Mouse (Mus musculus): ENCODE results near the gene Prr18.

Gene Prr18

DNA sequence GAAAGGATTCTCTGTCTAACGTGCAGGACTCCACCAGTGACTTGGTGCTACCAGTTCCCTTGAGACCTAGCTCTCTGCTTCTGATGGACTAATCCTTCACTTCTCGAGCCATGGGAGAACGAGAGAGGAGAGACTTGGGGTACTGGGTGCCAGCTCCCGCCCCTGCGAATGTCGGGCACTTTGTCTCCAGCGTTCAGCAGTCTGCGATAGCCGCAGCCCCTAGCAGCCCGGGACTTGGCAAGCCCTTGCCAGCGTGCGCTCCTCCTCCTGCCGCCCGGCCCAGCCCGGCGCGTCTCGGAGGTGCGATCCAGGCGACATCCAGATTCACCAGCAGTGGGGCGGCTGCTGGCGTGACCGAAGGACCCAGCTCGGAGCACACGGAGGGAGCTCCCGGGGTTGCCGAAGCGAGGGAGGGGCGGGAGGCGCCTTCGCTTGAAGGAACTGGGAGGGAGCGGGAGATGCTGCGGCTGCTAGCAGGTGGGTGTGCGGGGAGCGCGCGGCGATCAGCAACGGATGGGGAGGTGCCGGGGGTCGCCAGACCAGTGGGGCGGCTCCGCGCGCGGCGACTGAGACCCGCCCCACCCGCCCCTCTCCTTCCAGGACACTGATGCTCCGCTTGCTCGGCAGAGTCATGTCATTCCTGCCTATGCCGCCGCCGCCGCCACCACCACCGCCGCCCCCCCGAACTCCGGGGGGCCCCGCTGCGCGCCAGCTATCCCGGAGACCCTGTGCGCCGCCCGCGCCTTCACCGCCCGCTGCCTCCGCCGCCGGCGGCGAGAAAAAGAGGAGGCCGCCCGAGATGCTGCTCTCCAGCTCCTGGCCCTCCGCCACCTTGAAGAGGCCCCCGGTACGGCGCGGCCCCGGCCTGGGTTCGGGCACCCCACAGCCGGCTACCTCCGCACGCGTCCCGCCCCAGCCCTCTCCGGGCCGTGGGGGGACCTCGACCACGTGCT, 3.4 kb downstream of the Prr18 start:
- DNase-seq (ENCODE audit: low read depth, low spot score) = no peak

DNA sequence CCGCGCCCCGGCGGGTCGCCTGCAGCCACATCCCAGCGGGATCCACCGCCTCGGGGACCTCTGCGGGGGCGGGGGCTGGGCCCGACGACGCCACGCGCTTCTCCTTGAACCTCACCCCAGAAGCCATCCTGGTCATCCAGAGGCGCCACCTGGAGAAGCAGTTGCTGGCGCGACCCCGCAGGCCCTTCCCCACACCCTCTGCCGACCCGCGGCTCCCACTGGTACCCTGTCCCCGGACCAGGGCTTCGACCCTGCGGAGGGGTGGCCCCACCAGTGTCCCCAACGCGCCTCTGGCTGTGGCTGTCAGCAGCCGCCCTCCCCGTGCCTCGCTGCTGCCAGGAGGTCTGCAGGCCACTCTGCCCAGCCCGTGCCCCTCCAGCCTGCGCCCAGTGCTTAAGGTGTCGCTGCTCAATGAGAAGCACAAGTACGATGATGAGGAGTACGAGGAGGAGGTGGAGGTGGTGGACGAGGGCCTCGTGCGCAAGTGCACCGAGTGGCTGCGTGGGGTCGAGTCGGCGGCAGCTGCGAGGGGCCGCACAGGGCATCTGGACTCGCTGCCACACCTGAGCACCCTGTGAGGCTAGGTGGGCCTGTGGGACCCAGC, 4.2 kb downstream of the Prr18 start:
- DNase-seq (ENCODE audit: low read depth, low spot score) = no peak

DNA sequence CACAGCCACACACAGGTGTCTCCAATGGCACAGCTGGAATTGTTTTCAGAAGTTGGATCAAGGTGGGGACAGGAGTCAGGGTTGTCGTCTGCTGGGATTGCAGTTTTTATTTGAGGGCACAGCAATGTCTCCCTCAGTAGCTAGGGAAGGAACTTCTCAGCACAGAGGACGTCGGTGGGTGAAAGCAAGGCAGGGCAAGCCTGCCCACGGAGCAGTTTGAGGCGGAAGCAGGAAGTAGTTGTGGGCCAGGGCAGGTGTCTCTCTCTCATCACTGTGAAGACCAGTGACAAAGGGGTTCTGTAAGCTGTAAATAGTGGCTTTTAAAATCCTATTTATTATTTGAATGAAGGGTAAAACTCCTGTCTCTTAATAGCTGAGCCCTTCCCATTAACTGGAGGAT, 5.4 kb downstream of the Prr18 start:
- DNase-seq (ENCODE audit: low read depth, low spot score) = no peak

DNA sequence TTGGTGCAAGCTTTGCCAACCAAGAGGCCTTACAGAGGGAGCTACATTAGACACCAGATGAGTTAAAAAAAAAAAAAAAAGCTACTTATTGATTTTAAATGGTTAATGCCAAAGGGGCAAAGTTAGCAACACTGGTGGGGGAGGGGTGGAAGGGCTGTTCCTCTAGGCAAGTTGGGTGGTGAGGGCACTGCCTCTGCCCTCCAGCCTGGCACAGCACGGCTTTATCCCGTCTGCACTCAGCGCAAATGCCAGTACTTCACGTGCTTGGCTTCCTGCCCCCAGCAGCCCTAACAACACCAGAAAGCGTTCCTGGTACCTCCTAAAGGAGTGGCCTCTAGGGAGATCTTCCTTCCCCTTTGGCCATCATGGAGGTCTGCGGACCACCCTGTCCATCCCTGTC, 6.2 kb downstream of the Prr18 start:
- DNase-seq (ENCODE audit: low read depth, low spot score) = no peak

DNA sequence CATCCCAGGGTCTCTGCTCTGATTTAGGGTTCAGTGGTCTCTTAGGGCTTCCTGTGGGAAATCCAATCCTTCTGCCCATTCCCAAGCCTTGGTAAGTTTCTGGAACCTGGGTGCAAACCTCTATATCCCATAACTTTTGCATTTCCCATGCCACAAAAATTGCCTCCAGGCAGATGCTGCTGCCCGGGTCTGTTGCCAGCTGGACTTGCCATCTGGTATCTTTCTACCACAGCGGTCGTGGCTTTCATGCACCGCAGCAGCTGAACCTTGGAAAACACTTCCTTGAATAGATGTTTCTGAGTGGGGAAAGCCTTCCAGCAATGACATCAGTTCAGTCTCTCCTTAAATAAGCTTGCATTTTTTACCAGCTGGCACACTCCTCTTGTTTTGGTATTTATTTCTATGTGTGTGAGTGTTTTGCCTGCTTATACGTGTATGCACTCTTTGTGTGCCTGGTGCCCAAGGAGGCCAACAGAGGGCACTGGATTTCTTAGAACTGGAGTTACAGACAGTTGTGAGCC, 10.6 kb downstream of the Prr18 start:
- DNase-seq (ENCODE audit: low read depth, low spot score) = no peak

DNA sequence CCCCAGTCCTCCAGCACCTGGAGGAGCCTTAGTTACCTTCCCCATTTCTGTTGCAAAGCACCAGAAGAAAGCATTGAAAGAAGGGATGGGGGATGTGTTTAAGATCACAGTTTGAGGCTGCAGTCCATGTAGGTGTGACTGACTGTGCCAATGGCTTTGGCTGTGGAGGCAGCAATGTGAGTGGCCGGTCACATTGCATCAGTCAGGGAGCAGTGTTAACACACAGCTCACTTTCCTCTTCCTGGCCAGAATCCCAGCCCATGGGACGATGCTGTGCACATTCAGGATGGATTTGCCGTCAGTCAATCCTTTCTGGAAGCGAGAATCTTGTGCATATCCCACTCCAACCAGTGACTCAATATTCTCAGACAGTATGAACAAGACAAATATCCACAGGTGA, 11.7 kb downstream of the Prr18 start:
- DNase-seq (ENCODE audit: low read depth, low spot score) = no peak

DNA sequence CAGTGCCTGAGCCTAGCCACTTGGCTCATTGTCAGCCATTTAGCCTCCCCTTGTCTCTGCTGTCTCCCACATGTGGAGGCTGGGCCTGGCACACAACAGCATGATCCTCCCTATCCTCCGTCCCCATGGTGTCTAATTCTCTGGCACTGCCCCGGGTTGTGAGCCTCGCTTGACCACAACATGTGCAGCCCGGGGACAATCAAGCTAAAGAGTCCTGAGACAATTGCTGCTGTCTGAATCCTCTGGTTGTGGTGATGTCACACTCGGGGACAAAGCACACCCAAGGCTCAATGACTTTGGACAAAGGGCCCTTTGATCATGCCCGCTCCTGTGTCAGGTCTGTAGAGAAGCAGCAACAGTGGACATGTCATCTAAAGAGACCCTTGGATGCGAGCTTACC, 13.8 kb downstream of the Prr18 start:
- no peak for DNase-seq (ENCODE audit: low read depth, low spot score)

DNA sequence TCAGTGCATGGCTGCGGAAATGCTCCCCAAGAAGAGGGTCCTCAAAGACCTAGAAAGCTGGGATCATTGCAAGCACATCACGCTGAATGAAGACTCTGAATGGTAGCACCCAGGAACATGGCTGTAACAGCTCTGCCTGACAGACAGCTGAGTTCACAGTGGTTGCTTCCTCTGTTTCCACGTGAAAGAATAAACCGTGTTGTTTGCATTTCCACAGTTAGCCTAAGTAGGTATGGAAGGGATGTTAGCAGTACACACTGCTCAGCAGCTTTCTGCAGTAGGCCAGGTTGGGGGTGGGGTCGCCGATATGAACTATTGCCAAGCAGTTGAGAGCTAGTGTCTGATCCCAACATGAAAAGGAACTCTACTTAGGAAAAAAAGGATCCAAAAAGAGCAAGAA, 18.4 kb downstream of the Prr18 start, which contains the start of gene T2:
TSS of gene T2 (plus strand) at position 301 of the 400 bp plus-strand sequence.
- no peak for DNase-seq (ENCODE audit: low read depth, low spot score)

DNA sequence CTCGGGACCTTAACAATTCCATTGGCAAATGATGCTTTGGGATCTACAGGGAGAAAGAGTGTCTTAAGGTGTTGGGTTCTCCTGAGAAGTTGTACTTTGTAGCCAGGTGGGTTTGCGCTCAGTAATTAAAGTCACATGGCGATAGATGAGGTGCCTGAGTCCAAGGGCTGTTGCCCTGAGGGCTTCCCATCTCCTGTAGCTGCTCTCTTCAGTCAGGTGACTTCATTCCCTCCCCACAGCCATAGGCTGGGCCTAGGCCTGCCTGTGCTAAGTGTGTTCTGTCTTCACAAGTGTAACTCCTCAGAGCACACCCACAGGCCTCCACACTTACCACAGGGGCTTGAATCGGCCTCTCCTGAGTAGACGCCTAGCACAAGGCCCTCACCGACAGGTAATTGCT, 20.2 kb downstream of the Prr18 start:
- DNase-seq (ENCODE audit: low read depth, low spot score) = no peak

DNA sequence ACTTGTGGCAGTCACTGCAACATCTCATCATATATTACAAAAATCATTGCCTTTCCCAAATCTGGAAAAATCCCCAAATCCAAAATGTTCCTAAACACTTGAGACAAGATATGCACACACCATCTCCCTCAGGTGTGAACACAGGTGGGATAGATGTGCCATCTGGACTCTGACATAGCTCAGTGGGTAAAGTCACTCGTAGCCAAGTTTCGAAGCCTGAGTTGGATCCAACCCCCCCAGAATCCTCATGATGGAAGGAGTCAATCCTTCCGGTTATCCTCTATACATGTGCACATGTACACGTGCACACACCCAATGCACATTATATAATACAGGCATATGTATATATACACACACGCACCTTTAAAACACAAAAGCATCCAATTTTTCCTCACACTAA, 23.6 kb downstream of the Prr18 start:
- no peak for DNase-seq (ENCODE audit: low read depth, low spot score)

DNA sequence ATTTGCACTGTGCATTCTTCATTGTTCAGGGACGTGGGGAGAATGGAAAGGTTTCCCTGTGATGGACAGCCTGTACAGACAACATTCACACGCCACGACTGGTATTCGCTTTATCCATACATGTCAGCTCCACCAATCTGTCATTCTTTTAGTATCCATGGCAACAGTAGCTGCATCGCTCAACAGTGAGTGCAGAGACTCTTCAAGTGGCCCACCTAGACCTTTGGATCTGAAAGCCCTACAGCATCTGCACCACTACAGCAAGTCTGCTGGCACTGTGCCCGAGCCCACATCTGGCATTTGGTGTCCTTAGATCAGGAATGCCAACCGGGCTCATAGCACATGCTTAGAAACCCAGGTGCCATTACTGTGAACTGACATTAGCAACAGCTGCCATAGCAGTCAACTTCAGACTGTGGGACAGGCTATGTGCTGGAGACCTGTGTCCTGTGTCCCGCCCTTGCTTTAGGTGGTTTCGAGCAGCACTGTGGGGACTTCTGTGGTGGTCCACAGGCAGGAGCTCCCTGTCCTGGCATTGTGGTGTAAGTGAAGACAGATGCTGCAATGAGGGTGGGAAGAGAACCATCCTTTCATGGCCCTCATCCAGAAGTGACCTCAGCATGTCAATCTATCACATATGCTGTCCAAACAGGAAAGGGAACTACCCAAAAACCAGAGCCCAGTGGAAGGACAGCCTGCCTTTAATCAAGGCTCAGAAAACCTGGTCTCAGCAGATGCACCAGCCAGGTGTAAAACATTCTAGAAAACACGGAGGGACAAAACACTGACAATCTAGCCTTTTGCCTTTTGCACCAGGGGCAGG, 24.2 kb downstream of the Prr18 start:
- DNase-seq (ENCODE audit: low read depth, low spot score) = no peak

DNA sequence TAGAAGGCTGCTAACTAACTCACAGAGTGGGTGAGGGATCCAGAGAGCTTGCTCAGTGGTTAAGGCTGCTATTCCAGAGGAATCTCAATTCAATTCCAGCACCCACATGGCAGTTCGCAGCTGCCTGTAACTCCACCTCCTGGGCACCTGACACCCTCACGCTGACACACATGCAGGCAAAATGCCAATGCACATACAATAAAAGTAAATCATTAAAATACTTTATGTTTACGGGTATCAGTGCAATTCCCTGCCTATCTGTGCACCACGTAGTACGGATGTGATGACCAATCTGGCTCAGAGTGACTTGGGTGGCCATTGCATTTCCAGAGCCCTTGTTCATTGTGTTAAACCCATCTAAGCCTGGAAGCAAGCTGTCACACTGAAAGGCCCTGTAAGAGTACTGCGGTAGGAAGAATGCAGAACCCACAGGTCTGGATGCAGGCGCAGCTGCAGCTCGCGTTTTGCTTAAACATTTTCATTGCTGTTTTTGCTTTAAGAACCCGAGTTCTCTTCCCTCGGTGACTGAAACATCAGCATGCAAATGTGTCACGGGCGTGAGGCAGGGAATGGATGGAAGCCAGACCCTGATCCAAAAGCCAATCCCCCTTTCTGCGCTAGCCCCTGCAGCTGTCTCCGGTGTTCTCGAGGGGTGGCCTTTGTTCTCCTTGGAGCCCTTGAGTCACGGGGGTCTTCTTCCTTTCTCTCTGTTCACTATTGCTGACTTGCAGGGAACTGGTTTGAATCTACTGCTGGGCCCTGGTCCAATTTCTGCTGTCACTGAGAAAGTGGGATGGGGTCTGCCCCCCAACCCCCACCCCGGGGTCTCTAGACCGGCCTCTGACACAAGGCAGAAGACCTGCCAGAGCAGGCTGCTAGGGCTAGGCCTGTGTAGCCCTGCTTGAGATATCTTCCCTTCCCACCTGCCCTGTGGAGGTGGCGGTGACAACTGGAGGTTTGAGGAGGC, 30.5 kb downstream of the Prr18 start:
- DNase-seq (ENCODE audit: low read depth, low spot score) = no peak

DNA sequence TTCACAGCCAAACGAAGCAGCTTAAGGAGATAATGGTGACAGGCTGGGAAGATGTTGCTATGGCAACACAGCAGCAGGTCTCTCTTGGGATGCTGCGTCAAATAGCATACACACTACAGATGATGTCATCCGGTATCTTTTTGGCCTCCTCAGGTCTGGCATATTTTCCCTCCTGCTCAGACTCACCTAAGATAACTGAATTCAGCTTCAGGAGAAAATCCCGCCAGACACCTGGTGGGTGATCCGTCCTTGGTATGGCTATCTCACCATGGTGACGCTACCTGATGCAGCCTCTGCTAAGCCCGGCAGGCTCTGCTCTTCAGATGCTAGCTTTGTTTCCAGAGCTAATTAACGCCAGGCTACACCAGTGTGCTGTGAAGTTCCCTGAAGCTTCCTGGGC, 31.3 kb downstream of the Prr18 start:
- DNase-seq (ENCODE audit: low read depth, low spot score) = no peak

DNA sequence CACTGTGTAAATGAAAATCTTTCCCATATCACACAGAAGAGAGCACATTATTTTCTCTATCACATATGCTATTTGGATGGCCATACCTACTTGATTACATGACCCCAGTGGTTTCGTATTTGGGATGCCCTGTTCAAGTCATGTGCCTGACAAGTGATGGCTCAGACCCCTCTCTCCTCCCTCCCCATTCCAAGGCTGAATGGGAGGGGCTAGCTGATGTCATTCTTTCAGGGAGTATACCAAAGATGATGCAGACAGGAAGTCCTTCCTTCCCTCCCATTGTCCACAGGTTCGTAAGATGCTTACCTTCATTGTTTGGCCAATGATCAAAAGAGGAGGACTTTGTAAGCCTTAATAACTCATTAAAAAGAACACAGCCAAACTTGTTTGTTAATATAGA, 31.9 kb downstream of the Prr18 start:
- no peak for DNase-seq (ENCODE audit: low read depth, low spot score)

DNA sequence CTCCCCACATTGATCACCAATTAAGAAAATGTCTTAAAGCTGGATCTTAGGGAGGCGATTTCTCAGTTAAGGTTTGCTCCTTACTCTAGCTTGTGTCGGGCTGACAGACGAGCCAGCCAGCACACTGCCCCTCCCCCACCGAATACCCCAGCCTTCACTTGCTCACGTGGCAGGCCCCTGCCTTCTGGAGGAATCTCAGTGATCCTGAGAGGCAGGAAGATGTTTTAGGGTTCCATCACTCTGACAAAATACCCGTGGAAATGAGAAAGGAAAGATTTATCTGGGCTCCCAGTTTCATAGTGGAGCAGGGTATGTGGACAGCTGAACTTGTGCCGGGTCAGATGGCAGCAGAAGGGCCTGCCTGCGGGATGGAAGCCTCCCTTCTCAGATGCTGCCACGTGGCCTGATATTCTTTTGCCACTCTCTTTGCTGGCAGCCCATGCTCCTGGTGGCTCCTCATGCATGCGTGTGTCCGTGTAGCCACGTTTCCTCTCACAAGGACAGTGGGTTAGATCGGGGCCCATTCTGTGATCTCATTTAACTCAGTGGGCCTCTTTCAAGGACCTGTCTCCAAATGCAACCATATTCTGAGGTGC, 33.5 kb downstream of the Prr18 start:
- no peak for DNase-seq (ENCODE audit: low read depth, low spot score)

DNA sequence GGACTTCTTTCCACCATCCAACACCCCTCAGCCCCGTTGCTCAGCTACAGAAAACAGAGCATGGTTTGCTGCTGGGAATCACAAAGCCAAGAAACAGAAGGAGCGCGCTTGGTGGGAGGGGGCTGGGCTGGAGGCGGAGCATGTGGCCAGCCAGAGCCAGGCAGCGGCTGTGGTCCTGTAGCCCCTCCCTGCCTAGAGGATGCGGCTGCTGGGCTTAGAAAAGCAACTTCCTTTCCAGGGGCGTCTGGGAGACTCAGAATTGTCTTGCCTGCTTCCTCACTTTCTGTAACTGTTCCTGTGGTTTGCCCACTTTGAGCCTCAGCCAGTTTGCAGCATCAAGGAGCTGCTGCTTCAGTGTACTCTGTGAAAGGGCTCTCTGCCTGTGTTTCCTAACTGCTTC, 34.6 kb downstream of the Prr18 start:
- peak; percentile 74 for DNase-seq (ENCODE audit: low read depth, low spot score)

DNA sequence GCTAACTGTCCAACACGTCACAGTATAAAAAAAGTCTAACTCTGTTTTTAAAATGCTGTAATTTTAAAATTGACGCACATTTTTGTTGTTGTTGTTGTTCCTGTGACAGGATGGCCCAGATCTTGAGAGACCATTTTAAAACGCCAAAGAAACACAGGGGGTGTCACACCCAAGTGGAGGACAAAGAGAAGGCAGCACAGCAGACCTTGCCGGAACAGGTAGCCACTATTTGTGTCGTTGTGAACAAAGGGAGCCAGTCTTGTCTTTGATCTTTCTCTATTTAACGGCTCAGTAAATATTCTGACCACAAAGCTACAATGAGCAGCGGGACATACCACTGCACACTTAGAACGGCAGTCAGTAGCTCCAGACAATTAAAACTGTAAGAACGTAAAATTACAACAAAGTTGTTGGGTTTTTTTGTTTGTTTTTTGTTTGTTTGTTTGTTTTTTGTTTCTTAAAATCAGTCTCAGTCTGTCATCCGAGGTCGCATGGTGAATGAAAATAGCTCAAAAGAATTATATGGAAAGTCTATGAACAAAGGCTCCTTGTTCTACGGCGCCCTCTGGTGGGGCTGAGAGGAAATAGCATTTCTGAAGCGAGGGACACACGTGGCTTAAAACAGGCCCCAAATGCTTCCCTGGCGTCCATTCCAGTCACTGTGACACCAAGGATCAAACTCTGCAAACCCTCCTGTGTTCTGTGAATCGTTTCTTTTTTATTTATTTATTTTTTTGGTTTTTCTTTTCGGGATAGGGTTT, 35.2 kb downstream of the Prr18 start:
- peak; percentile 76 for DNase-seq (ENCODE audit: low read depth, low spot score)

DNA sequence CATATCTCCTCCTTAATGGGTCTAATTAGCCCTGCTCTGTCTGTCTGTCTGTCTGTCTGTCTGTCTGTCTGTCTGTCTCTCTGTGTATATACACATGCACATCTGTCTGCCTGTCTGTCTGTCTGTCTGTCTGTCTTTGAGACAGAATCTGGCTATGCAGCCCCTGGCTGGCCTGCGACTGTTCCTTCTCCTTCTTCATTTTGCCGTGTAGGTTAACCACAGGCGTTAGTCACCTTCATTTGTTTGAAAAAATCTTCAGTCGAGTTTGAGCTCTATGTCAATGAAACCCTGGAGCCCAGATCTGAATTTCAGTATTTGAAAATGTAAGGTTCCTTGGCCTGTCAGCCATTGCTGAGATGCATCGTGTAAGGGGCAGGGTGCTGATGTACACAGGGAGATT, 40.0 kb downstream of the Prr18 start:
- no peak for DNase-seq (ENCODE audit: low read depth, low spot score)

DNA sequence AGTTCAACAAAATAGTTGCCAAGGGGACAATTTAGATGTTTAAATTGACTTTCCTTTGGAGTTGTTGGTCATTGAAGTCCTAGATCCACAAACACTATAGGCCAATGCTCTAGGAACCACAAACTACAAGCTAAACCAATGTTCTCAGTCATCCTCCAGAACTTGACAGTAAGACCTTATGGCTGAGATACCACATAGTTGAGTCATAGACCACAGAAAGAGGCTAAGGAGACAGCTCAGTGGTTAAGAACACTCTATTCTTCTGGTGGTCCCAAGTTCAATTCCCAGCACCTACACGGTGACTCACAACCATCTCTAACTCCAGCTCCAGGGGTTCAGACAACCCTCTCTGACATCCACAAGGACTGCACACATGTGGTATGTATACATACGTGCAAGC, 48.2 kb downstream of the Prr18 start:
- no peak for DNase-seq (ENCODE audit: low read depth, low spot score)

DNA sequence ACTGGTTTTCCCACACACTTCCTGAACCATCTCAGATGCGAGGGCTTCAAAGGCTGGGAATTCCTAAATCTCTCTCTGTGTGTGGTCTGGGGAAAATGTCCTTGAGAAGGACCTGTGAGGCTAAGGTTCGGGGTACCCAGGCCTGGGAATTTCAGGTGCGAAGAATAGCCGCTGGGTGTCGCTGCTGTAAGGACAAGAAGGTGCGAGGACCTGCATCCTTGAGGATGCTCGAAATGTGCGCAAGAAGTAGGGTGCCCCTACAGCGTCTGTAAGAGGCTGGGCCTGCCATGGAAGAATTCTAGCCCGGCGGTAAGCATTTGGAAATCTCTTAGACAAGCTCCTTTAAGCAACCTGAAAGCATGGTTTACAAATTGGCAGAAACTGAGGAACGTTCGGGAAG, 51.2 kb downstream of the Prr18 start:
- no peak for DNase-seq (ENCODE audit: low read depth, low spot score)
